Mouse (Mus musculus) mouse trophoblast stem cell (cell line): ENCODE results near the gene Sox8.

ENCODE experiments used
- in situ Hi-C, 2 experiments: fragments of 300-500 bp; cut with MseI, MboI; formaldehyde crosslinking; loops; 2 replicates in 1 of 2; 3 replicates in 1 of 2; pipeline ENCODE4 v1.15.1; 2025

Sox8 gene

DNA sequence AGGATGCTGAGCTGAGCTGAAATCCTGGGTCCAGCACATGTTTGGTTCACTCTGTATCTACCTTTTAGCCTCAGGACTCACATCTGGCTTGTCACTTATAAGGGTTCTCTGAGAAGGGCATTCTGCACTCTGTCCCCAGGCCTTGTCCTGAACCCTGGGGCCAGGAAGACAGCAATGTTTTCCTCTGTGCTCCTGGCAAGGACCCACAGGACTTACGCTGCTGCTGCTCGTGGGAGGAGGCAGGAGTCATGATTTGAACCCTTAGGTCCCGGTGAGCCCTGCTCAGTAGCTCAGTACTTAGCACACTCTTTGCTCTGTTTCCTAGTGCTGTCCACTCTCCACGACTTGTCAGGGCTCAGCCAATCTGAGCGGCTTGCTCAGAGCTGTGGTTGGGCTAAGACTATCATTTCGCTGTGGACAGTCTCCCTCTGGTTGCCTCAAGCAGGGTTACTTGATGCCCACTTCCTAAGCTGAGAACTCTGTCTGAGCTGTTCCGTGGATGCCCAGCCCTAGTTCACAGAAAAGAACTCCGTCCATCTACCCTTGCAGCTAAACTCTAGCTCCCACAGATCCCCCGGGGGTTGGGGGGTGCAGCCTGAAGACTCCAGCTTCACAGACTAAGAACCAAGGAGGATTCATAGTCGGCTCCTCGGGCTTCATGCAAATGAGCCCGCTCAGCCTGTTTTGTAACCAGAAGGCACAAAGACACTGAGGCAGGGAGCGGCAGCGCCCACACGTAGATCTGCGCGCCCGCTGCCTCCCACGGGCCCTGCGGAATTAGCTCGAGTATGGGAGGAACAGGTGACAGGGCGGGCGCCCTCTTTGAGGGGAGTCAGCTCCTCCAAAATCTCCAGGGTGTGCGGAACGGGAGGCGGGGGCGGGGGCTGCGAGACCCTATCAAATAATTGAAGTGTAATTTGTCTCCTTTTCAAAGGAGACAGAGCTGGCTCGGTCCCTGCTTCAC, 14.5 kb downstream of the Sox8 start:
- in situ Hi-C loops: no loop called here

DNA sequence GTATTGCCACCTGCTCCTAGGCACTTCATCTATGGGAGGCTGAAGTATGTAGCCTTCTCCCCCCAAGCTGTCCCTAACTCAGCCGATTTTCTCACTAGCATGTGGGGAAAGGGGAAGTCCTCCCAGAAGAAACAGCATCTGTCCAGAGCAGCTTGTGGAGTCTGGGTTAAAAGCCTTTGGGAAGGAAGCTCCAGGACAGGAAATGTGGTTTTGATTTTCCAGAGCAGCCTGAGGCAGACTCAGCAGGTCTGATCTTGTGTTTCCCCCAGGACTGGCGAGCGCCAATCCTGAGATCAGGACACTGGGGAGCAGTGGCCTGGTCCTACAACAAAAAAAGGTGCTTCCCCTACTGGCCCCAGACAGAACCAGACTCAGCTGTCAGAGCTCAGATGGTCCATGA, 15.3 kb downstream of the Sox8 start:
- in situ Hi-C loops: no loop called here

DNA sequence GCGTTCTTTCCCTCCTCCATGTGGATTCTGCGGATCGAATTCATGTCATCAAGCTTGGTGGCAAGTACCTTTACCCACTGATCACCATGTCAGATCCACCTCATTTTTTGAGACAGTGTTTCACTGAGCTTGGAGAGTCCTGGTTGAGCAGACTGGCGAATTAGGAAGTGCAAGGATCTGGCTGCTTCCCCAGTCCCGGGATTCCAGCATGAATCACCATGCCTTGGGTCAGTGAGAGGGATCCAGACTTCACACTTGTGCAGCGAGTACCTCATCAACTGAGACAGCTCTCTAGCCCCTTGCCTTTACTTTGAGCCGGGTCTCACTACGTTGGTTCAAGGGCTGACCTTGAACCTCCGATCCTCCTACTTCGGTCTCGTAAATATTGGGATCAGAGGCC, 19.2 kb downstream of the Sox8 start:
- in situ Hi-C loops: no loop called here

DNA sequence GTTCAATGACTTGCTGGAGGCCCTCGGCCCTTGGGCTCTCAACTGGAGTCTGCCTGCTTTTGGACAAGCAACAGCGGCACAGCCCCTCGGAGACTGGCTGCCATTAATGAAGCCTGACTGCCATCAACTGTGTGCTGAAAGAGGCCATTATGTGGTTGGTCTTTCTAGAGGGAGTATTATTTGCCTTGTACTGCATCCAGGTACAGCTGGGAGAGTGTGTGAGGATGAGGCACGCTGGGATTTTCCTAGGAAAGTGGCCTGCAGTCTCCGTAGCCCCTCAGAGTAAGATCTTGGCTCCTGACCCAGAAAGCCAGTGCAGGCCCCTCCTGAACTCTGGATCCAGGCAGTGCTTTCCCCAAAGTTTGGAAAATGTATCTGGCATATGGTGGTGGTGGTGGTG, 20.5 kb downstream of the Sox8 start:
- in situ Hi-C loops: no loop called here

DNA sequence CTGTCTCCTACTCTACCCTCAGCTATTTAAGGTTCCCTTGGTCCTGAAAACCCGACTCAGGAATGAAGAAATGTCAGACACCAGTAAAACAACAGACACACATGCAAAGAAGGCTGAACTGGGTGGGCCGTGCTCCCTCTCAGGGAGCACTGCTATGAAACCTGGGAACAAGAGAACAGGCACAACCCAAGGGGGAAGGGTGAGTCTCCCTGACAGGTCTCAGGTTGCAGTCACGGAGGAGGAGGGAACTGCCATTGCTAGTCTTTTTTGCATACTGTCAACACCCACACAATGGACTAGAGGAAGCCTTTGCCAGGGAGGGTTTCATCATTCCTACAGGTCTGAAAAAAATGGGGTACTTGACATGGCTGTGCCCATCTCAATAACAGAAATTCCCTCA, 23.5 kb downstream of the Sox8 start:
- in situ Hi-C loops: no loop called here

DNA sequence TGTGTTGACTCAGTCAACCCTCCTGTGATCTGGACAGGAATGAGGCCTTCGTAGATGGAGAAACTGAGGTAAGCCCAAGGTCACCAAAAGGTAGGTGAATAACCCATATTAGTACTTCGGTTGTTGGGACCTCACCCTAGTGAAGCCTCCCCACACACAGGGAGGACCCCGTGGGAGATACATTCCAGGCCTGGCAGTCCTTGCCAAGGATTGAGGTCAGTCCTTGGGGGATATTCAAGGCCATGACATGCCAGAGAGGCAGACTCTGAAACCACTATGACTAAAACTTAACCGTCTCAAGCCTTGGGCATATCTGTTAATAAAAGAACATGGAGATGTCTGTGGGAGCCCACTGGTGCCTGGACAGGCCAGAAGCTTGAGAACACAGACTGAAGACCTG, 28.7 kb downstream of the Sox8 start:
- in situ Hi-C loops: no loop called here

DNA sequence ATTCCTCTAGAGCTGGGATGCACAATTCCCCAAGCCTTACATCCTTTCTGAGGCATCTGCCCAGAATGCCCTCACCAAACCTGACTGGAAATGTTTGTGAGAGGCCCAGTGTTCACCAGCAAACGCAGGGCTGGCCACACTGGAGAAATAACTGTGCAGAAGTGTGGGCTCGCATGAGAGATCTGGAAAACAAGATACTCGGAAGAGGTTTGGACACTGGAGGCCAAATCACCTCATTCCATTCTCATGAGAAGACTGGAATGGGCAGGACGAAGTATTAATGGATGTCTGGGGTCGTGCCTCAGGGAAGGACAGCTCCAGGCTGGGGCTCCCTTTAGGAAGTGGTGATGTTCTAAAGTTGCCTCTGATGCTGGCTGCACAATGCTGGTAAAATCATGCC, 29.8 kb downstream of the Sox8 start:
- in situ Hi-C loops: no loop called here

DNA sequence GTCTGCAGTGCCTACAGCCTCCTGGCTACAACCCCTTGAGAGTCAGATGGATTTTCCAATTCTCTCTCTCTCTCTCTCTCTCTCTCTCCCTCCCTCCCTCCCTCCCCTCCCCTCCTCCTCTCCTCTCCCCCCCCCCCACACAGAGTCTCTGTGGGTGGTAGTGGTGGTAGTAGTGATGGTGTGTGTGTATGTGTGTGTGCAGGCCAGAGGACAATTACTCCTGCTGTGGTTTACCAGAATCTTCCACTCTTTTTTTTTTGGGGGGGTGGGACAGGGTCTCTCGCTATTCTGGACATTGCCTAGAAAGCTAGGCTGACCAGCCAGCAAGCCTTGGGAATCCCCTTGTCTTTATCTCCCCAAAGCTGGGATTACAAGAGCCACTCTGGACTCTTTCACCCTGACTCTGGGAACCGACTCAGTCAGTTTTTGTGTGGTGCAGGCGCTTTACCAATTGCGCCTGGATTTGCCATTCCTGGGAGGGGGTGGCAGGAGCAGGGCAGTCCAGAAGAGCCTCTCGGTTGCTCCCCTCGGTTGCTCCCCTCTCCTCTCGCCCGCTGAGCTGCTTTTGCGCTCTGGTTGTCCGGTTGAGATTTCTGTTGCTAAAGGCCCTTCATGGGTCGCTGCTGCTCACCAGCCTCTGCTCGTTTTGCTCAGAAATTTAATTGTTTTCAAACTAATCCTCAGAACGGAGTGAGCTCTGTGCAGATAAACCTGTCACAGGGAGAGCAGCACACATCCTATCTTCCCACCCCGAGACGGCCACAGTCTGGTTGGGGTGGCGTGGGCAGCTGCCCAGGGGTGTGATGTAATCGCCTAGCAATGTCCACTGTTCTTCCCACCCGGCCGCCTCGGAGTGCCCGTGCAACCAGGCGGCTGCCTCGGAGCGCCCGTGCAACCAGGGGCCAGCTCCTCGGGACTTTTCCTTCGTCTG, 31.3 kb downstream of the Sox8 start:
- in situ Hi-C loops: no loop called here

DNA sequence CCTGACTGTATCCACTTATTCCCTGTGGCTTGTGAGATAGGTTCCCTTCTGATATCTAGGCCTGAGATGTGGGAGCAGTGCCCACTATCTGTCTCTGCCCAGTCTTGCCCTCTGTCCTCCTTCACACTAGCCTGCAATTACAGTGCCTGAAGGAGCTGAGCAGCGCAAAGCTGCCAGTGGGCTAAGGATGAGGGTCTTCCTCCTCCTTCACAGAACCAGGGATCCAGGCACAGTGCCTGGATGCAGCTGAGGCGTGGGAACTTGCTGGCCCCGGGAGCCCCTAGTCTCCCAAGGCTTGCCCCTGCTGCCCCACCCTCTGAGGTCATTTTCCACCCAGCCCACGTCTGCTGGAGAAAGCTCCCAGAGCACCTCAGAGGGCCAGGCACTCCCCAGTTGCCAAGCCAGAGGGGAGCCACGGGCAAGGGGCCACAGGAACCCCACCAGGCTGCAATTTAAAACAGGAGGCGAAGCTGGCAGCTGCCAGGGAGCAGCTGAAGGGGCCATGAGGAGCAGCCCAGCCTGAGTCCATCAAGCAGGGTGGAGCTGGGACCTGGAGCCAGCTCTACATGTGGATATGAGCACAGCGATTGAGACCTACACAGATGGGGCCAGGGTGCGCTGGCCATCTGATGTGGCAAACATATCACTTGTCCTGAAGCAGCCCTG, 40.0 kb downstream of the Sox8 start:
- in situ Hi-C loops: no loop called here

DNA sequence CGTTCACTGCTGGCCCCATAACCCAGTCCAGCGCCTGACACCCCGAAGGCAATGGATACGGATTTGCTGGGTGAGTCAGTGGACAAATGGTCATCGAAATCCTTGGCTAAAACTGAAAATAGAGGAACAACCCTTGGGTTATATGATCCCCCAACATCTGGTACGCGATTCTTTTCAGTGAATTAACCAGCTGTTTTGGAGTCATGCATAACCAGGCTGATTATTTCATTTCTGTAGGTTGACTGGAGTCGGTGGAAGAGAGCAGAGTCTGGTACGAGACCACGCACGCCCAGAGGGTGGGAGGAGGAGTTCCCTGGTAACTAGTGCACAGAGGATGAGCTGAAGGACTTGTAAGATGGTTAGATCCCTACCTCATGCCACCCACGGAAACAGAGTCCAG, 48.4 kb downstream of the Sox8 start:
- in situ Hi-C loops: no loop called here

DNA sequence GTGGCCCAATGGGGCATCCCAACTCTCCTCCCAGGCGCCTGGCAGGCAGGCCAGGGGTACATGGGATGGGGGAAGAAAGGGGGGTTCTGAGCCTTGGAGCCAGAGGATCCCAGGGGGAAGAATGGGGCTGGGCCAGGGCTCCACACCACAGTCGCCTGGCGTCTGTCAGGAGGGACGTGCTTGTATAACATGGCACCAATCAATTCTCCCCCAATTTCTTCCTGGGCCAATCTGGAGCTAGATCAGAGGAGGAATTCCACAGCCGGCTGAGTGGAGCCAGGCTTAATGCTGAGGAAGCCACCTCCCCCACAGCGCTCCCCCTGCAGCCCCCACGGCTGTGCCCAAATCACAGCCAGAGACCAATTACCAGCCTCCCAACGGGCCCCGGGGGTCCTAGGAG, 50.0 kb downstream of the Sox8 start:
- in situ Hi-C loops: no loop called here

DNA sequence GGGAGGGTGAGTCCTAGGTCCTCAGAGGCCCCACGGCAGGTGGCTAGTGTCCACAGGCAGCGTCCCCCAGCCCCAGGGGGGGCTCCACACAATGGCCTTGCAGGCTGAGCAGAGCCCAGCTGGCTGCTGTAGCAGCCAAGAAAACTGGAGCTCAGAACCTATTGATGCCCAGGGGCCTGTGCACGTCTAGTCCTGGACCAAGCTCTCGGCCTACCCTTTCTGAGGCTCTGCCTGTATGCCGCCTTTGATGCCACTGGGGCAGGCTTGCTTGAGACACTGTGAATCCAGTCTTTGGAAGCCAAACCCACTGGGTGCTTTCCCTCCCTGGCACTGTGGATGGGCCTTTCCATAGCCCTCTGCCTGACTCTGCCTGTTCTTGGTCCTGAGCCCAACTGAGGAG, 51.0 kb downstream of the Sox8 start:
- in situ Hi-C loops: no loop called here

DNA sequence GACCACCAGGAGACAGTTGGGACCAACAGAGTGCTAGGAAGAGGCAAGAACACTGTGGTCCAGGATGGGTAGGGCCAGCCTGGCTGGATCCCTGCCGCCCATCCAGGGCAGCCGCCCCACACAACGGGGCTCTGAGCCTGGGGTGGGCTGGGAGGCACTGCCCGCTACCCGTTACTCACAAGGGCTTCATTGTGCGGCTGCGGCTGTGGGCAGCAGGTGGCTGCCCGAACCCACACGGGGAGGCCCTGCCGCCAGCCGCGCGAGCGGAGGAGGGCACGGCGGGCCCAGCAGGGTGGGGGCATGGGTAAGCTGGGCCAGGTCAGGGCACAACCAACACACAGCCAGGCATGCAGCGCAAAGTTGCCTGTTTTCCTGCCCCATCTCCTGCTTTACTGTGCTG, 52.3 kb downstream of the Sox8 start:
- in situ Hi-C loops: no loop called here

DNA sequence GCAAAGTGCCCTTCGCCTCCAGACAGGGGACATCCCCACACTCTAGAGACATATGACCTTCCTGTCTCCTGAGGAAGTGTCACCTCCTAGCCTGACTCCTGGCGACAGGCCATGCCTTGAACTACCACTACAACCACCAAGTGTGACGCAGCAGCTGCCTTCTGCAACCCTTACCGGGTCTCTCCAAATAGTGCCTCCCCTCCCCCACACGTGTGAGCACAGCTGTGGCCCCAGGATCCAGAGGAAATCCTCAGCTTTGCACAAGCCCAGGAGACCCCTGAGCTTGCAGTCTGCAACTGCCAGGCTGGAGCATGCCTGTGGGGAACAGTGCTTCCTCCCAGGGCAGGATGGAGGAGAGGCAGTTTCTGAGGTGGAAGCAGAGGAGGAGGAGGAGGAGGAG, 54.2 kb downstream of the Sox8 start:
- in situ Hi-C loops: no loop called here
